8 mouse cellular contexts compared by ENCODE assay signal in the genomic region with DNA sequence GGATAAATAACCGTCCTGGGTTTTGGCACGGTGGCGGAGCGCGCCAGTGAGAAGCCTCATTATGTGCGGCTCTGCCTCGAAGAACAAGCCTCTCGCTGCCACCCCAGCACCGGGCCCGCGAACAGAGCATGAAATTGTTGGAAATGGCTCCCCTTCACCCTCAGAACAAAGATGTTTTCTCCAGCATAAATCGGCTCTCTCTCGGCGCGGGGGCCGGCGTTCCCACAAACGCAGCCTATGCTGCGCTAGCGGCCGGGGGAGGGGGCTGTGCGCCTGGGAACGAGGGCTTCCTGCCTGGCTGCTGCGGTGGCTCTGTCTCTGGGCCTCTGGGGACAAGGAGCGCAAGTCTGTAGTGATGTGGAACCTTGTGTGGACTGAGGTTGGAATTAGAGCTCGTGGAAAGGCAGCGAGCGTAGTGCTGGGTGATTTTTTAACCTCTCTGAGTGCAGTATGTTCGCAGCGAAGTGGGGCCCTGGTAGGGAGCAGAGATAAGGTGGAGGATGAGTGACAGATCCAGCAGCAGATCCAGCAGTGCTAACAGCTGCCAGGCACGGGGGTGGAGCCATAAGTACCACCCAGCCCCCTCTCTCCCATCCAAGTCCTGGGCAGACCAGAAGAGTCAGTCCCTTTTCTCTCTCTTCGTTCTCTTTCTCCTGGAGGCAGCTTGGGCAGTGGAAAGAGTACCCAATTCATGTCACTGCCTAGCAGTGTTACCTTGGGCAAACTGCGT.
DNase-seq lines count a peak whose midpoint lies in the region; ATAC-seq and TF ChIP-seq lines count a peak whose summit lies in the region.
"Had no signal": no experiment of that assay in that cellular context is flagged by ENCODE, and none has a peak within 500 bp of the region (broad histone marks: within the 10 kb centered on the region; RNA-seq: fewer than 3 reads in every experiment).

No protein-coding gene starts in this region.

- no peaks in the 10 kb centered on the region for H3K9me3 ChIP-seq in ES-Bruce4 (replicated peaks; ENCODE audit: control insufficient read depth, insufficient read depth, low read length, poor library complexity, severe bottlenecking)
- H3K9me3 ChIP-seq in neural tube, embryonic 15.5 days (replicated peaks): no peaks in the 10 kb centered on the region
- H3K9me3 ChIP-seq: megakaryocyte, embryonic 14.5 days had no signal

- H3K9ac ChIP-seq in ES-Bruce4 (ENCODE audit: low read depth, poor library complexity, severe bottlenecking): 0 out of 2 replicates have a peak overlapping the region, but pooled peaks have one; percentile 9
- H3K9ac ChIP-seq in neural tube, embryonic 15.5 days (replicated peaks): peak overlapping the region; percentile 42

- peak; percentile 75 for ATAC-seq in neural tube, embryonic 15.5 days (ENCODE audit: low FRiP score)

- DNase-seq in brain, embryonic 14.5 days (ENCODE audit: low read depth): peak; percentile 87
- DNase-seq in frontal cortex, postnatal 36 days (ENCODE audit: low spot score in 2 of 2): peak; percentile 57 to 68
- DNase-seq in left cerebral cortex, postnatal 25 days (ENCODE audit: low spot score in 2 of 2): peak; percentile 63 to 75
- DNase-seq in spleen, postnatal 4 days (ENCODE audit: low spot score in 2 of 2): no peak
- no peak for DNase-seq in adipocyte (ENCODE audit: low spot score)

- peak; percentile 4 for TF ChIP-seq CTCF in ES-Bruce4 (IDR thresholded peaks at IDR 0.05; ENCODE audit: low read depth, low read length)
- TF ChIP-seq CTCF in brain, embryonic 14.5 days (IDR thresholded peaks at IDR 0.05; ENCODE audit: borderline replicate concordance, extremely low read depth, insufficient read depth, insufficient read length): peak; percentile 40; the same call in 1 of the 2 replicates

- H3K4me2 ChIP-seq in neural tube, embryonic 15.5 days: peak overlapping the region; percentile 61

- WGBS in neural tube, embryonic 15.5 days: 4% methylated on average over 33 of the region's 33 CpGs

- no peak overlapping the region for H3K27ac ChIP-seq in ES-Bruce4 (ENCODE audit: insufficient read depth, low read length)
- H3K27ac ChIP-seq in neural tube, embryonic 15.5 days (replicated peaks): peak overlapping the region; percentile 78

- H3K27me3 ChIP-seq in ES-Bruce4 (ENCODE audit: control insufficient read depth, insufficient read depth, low read length, poor library complexity, severe bottlenecking): no peaks in the 10 kb centered on the region
- H3K27me3 ChIP-seq in neural tube, embryonic 15.5 days (replicated peaks): no peaks in the 10 kb centered on the region

- no peak for TF ChIP-seq EP300 in ES-Bruce4 (IDR thresholded peaks at IDR 0.05; ENCODE audit: insufficient read depth, low read depth, low read length)

- no peaks in the 10 kb centered on the region for H3K36me3 ChIP-seq in ES-Bruce4 (ENCODE audit: control insufficient read depth, insufficient read depth, low read length, poor library complexity, severe bottlenecking)
- no peaks in the 10 kb centered on the region for H3K36me3 ChIP-seq in neural tube, embryonic 15.5 days

- TF ChIP-seq POLR2A in ES-Bruce4 (IDR thresholded peaks at IDR 0.05; ENCODE audit: insufficient read depth, low read length): no peak
- TF ChIP-seq POLR2A in brain, embryonic 14.5 days (IDR thresholded peaks at IDR 0.05; ENCODE audit: borderline replicate concordance, extremely low read depth, insufficient read depth, insufficient read length, poor library complexity, severe bottlenecking): no peak

- H3K4me1 ChIP-seq in ES-Bruce4 (ENCODE audit: control insufficient read depth, insufficient read depth, low read length): peaks cover 5% of the 10 kb centered on the region
- H3K4me1 ChIP-seq in neural tube, embryonic 15.5 days: peaks cover 28% of the 10 kb centered on the region
- H3K4me1 ChIP-seq: megakaryocyte, embryonic 14.5 days had no signal

- intact Hi-C loops in left cerebral cortex, postnatal 25 days (cut with DNase I): loop anchor here (5.0 kb wide), 1 partner anchor 74 kb away; a partner anchor contains a TSS

- peak overlapping the region; percentile 19; the same call in 1 of the 2 replicates for H3K4me3 ChIP-seq in ES-Bruce4 (ENCODE audit: low read depth, low read length)
- peak overlapping the region; percentile 27 for H3K4me3 ChIP-seq in neural tube, embryonic 15.5 days (replicated peaks)
- H3K4me3 ChIP-seq: megakaryocyte, embryonic 14.5 days had no signal

Comparison
In these comparisons a context has a peak if more than half of its experiments do, and no peak if none do; other contexts are left out.
1. DNase-seq: peak in brain, embryonic 14.5 days (single experiment), frontal cortex, postnatal 36 days (2 of 2) and left cerebral cortex, postnatal 25 days (2 of 2); none in spleen, postnatal 4 days (0 of 2) and adipocyte (single experiment).